ENCODE assay signal across 8 mouse cellular contexts in the genomic region with DNA sequence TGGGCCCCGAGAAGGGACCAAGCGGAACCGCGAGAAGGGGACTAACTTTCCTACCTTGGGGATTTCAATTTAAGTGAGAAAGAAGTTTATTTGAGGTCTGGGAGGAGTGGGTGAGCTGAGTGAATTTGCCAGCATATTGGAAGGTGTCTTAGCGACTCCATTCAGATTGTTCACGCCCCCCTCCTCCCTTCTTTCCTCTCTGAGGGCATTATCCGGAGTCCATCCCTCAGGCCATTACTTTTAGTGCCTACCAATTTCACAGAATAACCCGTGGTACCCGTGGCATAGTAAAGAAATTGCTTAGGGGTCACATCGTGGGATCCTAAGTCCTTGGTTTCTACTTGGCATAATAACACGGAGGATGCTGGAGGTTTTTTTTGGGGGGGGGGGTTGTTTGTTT. TPM values are rescaled to one million over a fixed set of nuclear protein-coding genes. Genes with fewer than 3 reads are reported as not detected.
DNase-seq lines count a peak whose midpoint lies in the region; ATAC-seq and TF ChIP-seq lines count a peak whose summit lies in the region.

No protein-coding gene starts in this region.

- H3K4me3 ChIP-seq in kidney, embryonic 15.5 days (replicated peaks) = peak overlapping the region; percentile 89
- H3K4me3 ChIP-seq in bone marrow macrophage, adult 2 months (ENCODE audit: insufficient read depth, low read length) = peak overlapping the region; percentile 86
- peak overlapping the region; percentile 92 for H3K4me3 ChIP-seq in hindbrain, embryonic 13.5 days
- H3K4me3 ChIP-seq in midbrain, embryonic 14.5 days (replicated peaks; ENCODE audit: low read depth, low read length) = peak overlapping the region; percentile 87

- peak overlapping the region; percentile 90 for H3K9ac ChIP-seq in kidney, embryonic 15.5 days
- peak overlapping the region; percentile 95 for H3K9ac ChIP-seq in hindbrain, embryonic 13.5 days
- peak overlapping the region; percentile 87 for H3K9ac ChIP-seq in midbrain, embryonic 14.5 days (replicated peaks; ENCODE audit: low read length)

- peak overlapping the region; percentile 94 for H3K27ac ChIP-seq in kidney, embryonic 15.5 days
- H3K27ac ChIP-seq in bone marrow macrophage, adult 2 months (ENCODE audit: insufficient read depth, low read depth, low read length) = no peak overlapping the region
- H3K27ac ChIP-seq in hindbrain, embryonic 13.5 days = peak overlapping the region; percentile 96
- H3K27ac ChIP-seq in midbrain, embryonic 14.5 days (replicated peaks; ENCODE audit: low read depth, low read length) = peak overlapping the region; percentile 94

- no peak for TF ChIP-seq POLR2A in bone marrow macrophage, adult 2 months (IDR thresholded peaks at IDR 0.05; ENCODE audit: borderline replicate concordance, low read depth, low read length)

- H3K4me1 ChIP-seq in kidney, embryonic 15.5 days = peaks cover 28% of the 10 kb centered on the region
- peaks cover 10% of the 10 kb centered on the region for H3K4me1 ChIP-seq in bone marrow macrophage, adult 2 months (ENCODE audit: control insufficient read depth, insufficient read depth, low read length)
- peaks cover 38% of the 10 kb centered on the region for H3K4me1 ChIP-seq in hindbrain, embryonic 13.5 days (replicated peaks)
- peaks cover 28% of the 10 kb centered on the region for H3K4me1 ChIP-seq in midbrain, embryonic 14.5 days (ENCODE audit: control insufficient read depth, insufficient read depth, low read length)

- 2% methylated on average over 11 of the region's 11 CpGs for WGBS in kidney, embryonic 15.5 days
- 2% methylated on average over 11 of the region's 11 CpGs for WGBS in hindbrain, embryonic 13.5 days
- 2% methylated on average over 11 of the region's 11 CpGs for WGBS in midbrain, embryonic 14.5 days

- H3K27me3 ChIP-seq in kidney, embryonic 15.5 days = no peaks in the 10 kb centered on the region
- H3K27me3 ChIP-seq in hindbrain, embryonic 13.5 days = no peaks in the 10 kb centered on the region
- H3K27me3 ChIP-seq in midbrain, embryonic 14.5 days (ENCODE audit: control insufficient read depth, insufficient read depth, low read length) = no peaks in the 10 kb centered on the region

- H3K4me2 ChIP-seq in kidney, embryonic 15.5 days = peak overlapping the region; percentile 87
- H3K4me2 ChIP-seq in hindbrain, embryonic 13.5 days = peak overlapping the region; percentile 100
- peak overlapping the region; percentile 96 for H3K4me2 ChIP-seq in midbrain, embryonic 14.5 days (ENCODE audit: low read length)

- H3K36me3 ChIP-seq in kidney, embryonic 15.5 days = no peaks in the 10 kb centered on the region
- no peaks in the 10 kb centered on the region for H3K36me3 ChIP-seq in hindbrain, embryonic 13.5 days
- H3K36me3 ChIP-seq in midbrain, embryonic 14.5 days (ENCODE audit: control insufficient read depth, insufficient read depth, low read length) = no peaks in the 10 kb centered on the region

- DNase-seq in kidney, adult 18-20 months = no peak
- DNase-seq in midbrain, embryonic 14.5 days = no peak
- no peak for DNase-seq in gastrocnemius, adult 18-20 months (ENCODE audit: low spot score)
- DNase-seq in urinary bladder, postnatal 36 days (ENCODE audit: low spot score in 2 of 2) = no peak
- DNase-seq in layer of hippocampus, postnatal 25 days (ENCODE audit: extremely low spot score in 1 of 2, low spot score in 1 of 2) = no peak

- H3K9me3 ChIP-seq in kidney, embryonic 15.5 days (replicated peaks) = no peaks in the 10 kb centered on the region; the same call in 1 of the 2 replicates
- H3K9me3 ChIP-seq in hindbrain, embryonic 13.5 days = no peaks in the 10 kb centered on the region
- H3K9me3 ChIP-seq in midbrain, embryonic 14.5 days (ENCODE audit: control insufficient read depth, low read length) = no peaks in the 10 kb centered on the region

- no peak for ATAC-seq in kidney, embryonic 15.5 days (replicated peaks; ENCODE audit: low FRiP score)
- peak; percentile 18; the same call in 1 of the 2 replicates for ATAC-seq in hindbrain, embryonic 13.5 days (ENCODE audit: low FRiP score)
- ATAC-seq in midbrain, embryonic 14.5 days (ENCODE audit: low FRiP score, low TSS enrichment) = no peak

- TF ChIP-seq CTCF in bone marrow macrophage, adult 2 months (IDR thresholded peaks at IDR 0.05; ENCODE audit: low read depth, low read length) = no peak

RNA-seq across cellular contexts. Expression of a gene that starts 0.7 kb away (rescaled TPM):
- polyA plus RNA-seq in kidney, embryonic 15.5 days (2015; fragmentation: Nextera tagmentation; extraction: Ambion mirVana) = 9.0 and 10.0 TPM in 2 replicates
- 17.7 and 19.9 TPM in 2 replicates for polyA plus RNA-seq in bone marrow macrophage, adult 2 months (2012; ENCODE audit: insufficient read depth, insufficient read length, missing spikeins)
- 9.1 and 10.4 TPM in 2 replicates for polyA plus RNA-seq in hindbrain, embryonic 13.5 days (2015; fragmentation: Nextera tagmentation; extraction: Ambion mirVana)
- 15.0 and 15.7 TPM in 2 replicates for polyA plus RNA-seq in midbrain, embryonic 14.5 days (2014; fragmentation: Nextera tagmentation; extraction: Ambion mirVana)
- 10 to 100 TPM; 14.3 to 16.0 TPM for total RNA-seq in gastrocnemius, adult 18-20 months (2021)
- 10 to 100 TPM; 50.0 to 52.6 TPM for total RNA-seq in layer of hippocampus, postnatal 25 days (2021)

RNA-seq across cellular contexts. Expression of a gene that starts 24.2 kb away (rescaled TPM):
- polyA plus RNA-seq in kidney, embryonic 15.5 days (2015; fragmentation: Nextera tagmentation; extraction: Ambion mirVana) = 10.3 and 18.9 TPM in 2 replicates
- 247 and 317 TPM in 2 replicates for polyA plus RNA-seq in bone marrow macrophage, adult 2 months (2012; ENCODE audit: insufficient read depth, insufficient read length, missing spikeins)
- polyA plus RNA-seq in hindbrain, embryonic 13.5 days (2015; fragmentation: Nextera tagmentation; extraction: Ambion mirVana) = 5.4 and 8.9 TPM in 2 replicates
- 26.3 and 29.8 TPM in 2 replicates for polyA plus RNA-seq in midbrain, embryonic 14.5 days (2014; fragmentation: Nextera tagmentation; extraction: Ambion mirVana)
- total RNA-seq in gastrocnemius, adult 18-20 months (2021) = 100 to 1,000 TPM; 290 to 384 TPM
- 100 to 1,000 TPM; 242 to 276 TPM for total RNA-seq in layer of hippocampus, postnatal 25 days (2021)
